Mouse (Mus musculus): ENCODE data around the gene Opcml. TPM values are rescaled to one million over a fixed set of nuclear protein-coding genes. Genes with fewer than 3 reads are reported as not detected.

Opcml gene
- polyA plus RNA-seq, 1 experiment from 2014 or later: 6.1 TPM

- Histone ChIP-seq H3K4me1 (ENCODE audit: control insufficient read depth, insufficient read depth, low read length) (no peaks in the 10 kb centered on the region), H3K27me3 (ENCODE audit: control insufficient read depth, insufficient read depth, low read length) (no peaks in the 10 kb centered on the region), H3K9ac (ENCODE audit: low read length) (no peak overlapping the region), H3K27ac (ENCODE audit: low read length) (no peak overlapping the region), H3K4me2 (ENCODE audit: low read depth, low read length) (no peak overlapping the region), H3K4me3 (ENCODE audit: low read length) (no peak overlapping the region), H3K36me3 (ENCODE audit: control insufficient read depth, insufficient read depth) (no peaks in the 10 kb centered on the region), H3K9me3 (replicated peaks; ENCODE audit: control insufficient read depth, low read length) (no peaks in the 10 kb centered on the region)
- WGBS: 49% methylated on average over 2 of the region's 2 CpGs
- no peak for ATAC-seq (replicated peaks; ENCODE audit: extremely low read depth, insufficient read depth, low FRiP score)
These were observed 1055.5 kb downstream of the Opcml start for GRCm38 (mm10) chr9:28845961-28846570.

GRCm38 (mm10) chr9:28855826-28856225 is 1065.3 kb downstream of the Opcml start:
- Histone ChIP-seq H3K4me2 (ENCODE audit: low read depth, low read length) (no peak overlapping the region), H3K27me3 (ENCODE audit: control insufficient read depth, insufficient read depth, low read length) (no peaks in the 10 kb centered on the region), H3K27ac (ENCODE audit: low read length) (no peak overlapping the region), H3K9ac (ENCODE audit: low read length) (no peak overlapping the region), H3K4me1 (ENCODE audit: control insufficient read depth, insufficient read depth, low read length) (no peaks in the 10 kb centered on the region), H3K4me3 (ENCODE audit: low read length) (no peak overlapping the region), H3K36me3 (ENCODE audit: control insufficient read depth, insufficient read depth) (no peaks in the 10 kb centered on the region), H3K9me3 (replicated peaks; ENCODE audit: control insufficient read depth, low read length) (no peaks in the 10 kb centered on the region)
- WGBS: 62% methylated on average over 7 of the region's 7 CpGs
- ATAC-seq (replicated peaks; ENCODE audit: extremely low read depth, insufficient read depth, low FRiP score): no peak

DNA sequence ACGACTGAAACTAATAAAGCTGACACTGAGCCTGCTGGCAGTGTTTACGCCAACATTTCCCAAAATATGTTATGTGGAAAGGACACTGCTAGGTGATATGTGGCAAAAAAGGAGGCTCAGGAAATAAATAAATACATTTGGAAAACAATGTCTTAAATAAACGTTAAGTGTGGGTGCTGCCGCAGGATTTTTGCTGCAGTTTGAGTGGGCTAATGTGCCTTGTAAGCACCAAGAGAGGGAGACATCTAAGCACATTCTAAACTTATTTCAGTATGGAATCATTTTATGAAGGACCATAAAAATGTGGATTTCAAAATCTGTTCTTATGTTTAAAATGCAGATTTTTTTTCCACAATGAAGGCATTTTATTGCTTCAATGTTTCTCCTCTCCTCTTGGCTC is 1071.4 kb downstream of the Opcml start:
- Histone ChIP-seq H3K4me2 (ENCODE audit: low read depth, low read length) (no peak overlapping the region), H3K4me3 (ENCODE audit: low read length) (no peak overlapping the region), H3K9me3 (replicated peaks; ENCODE audit: control insufficient read depth, low read length) (no peaks in the 10 kb centered on the region), H3K36me3 (ENCODE audit: control insufficient read depth, insufficient read depth) (no peaks in the 10 kb centered on the region), H3K4me1 (ENCODE audit: control insufficient read depth, insufficient read depth, low read length) (no peaks in the 10 kb centered on the region), H3K9ac (ENCODE audit: low read length) (no peak overlapping the region), H3K27ac (ENCODE audit: low read length) (no peak overlapping the region), H3K27me3 (ENCODE audit: control insufficient read depth, insufficient read depth, low read length) (no peaks in the 10 kb centered on the region)
- no peak for ATAC-seq (replicated peaks; ENCODE audit: extremely low read depth, insufficient read depth, low FRiP score)
- WGBS: 78% methylated on average over 4 of the region's 4 CpGs

- Histone ChIP-seq H3K27me3 (ENCODE audit: control insufficient read depth, insufficient read depth, low read length) (no peaks in the 10 kb centered on the region), H3K4me1 (ENCODE audit: control insufficient read depth, insufficient read depth, low read length) (no peaks in the 10 kb centered on the region), H3K36me3 (ENCODE audit: control insufficient read depth, insufficient read depth) (no peaks in the 10 kb centered on the region), H3K4me3 (ENCODE audit: low read length) (no peak overlapping the region), H3K27ac (ENCODE audit: low read length) (no peak overlapping the region), H3K9me3 (replicated peaks; ENCODE audit: control insufficient read depth, low read length) (no peaks in the 10 kb centered on the region), H3K4me2 (ENCODE audit: low read depth, low read length) (no peak overlapping the region), H3K9ac (ENCODE audit: low read length) (no peak overlapping the region)
- ATAC-seq (replicated peaks; ENCODE audit: extremely low read depth, insufficient read depth, low FRiP score): no peak
- WGBS: 80% methylated on average over 3 of the region's 3 CpGs
These were observed 1076.7 kb downstream of the Opcml start for GRCm38 (mm10) chr9:28867256-28867655.

DNA sequence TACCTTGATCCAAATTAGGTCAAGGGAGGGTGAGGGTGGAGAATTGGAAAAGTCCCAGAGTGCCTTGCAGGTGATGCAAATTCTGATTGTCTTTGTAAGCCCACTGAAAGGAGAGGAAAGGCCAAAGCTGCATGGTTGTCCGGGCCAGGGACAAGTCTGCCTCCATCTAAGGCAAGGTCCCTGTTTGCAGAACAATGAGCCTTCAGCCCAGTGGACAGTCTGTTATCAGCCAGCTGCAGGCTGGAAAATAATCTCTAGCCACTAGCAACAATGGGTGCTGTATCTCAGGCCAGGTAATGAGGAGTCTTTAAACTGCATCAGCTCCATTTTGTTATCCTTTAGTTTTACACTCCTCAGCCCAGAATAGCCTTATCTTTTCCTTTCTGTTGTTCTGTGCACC is 1079.9 kb downstream of the Opcml start:
- Histone ChIP-seq H3K4me2 (ENCODE audit: low read depth, low read length) (no peak overlapping the region), H3K36me3 (ENCODE audit: control insufficient read depth, insufficient read depth) (no peaks in the 10 kb centered on the region), H3K9ac (ENCODE audit: low read length) (no peak overlapping the region), H3K4me3 (ENCODE audit: low read length) (no peak overlapping the region), H3K9me3 (replicated peaks; ENCODE audit: control insufficient read depth, low read length) (no peaks in the 10 kb centered on the region), H3K27me3 (ENCODE audit: control insufficient read depth, insufficient read depth, low read length) (no peaks in the 10 kb centered on the region), H3K27ac (ENCODE audit: low read length) (no peak overlapping the region), H3K4me1 (ENCODE audit: control insufficient read depth, insufficient read depth, low read length) (no peaks in the 10 kb centered on the region)
- WGBS: 55% methylated on average over 1 of the region's 1 CpGs
- no peak for ATAC-seq (replicated peaks; ENCODE audit: extremely low read depth, insufficient read depth, low FRiP score)

- Histone ChIP-seq H3K36me3 (ENCODE audit: control insufficient read depth, insufficient read depth) (no peaks in the 10 kb centered on the region), H3K9ac (ENCODE audit: low read length) (no peak overlapping the region), H3K4me2 (ENCODE audit: low read depth, low read length) (no peak overlapping the region), H3K4me3 (ENCODE audit: low read length) (no peak overlapping the region), H3K27ac (ENCODE audit: low read length) (no peak overlapping the region), H3K4me1 (ENCODE audit: control insufficient read depth, insufficient read depth, low read length) (no peaks in the 10 kb centered on the region), H3K27me3 (ENCODE audit: control insufficient read depth, insufficient read depth, low read length) (no peaks in the 10 kb centered on the region), H3K9me3 (replicated peaks; ENCODE audit: control insufficient read depth, low read length) (no peaks in the 10 kb centered on the region)
- WGBS: 62% methylated on average over 1 of the region's 1 CpGs
- ATAC-seq (replicated peaks; ENCODE audit: extremely low read depth, insufficient read depth, low FRiP score): no peak
These were observed 1092.0 kb downstream of the Opcml start for GRCm38 (mm10) chr9:28882566-28882965.

DNA sequence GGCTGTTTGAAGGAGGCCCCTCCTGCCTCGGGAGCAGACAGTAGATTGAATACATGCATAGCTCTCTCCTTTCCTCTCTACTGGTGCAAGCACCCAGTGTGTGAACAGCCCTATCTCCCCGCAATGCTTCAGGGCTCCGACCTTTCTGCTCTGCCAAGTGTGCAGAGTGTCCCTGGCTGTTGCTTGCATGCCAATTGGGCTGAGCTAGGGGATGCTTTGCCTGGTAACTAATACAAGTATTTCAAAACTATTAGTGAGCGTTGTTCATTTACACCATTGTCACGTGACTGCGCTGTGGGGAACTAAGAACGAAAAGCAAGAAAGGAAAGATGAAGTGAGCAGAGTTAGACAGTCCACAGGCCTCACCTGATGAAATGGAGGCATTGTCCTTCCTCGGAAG is 1101.0 kb downstream of the Opcml start:
- 76% methylated on average over 8 of the region's 8 CpGs for WGBS
- ATAC-seq (replicated peaks; ENCODE audit: extremely low read depth, insufficient read depth, low FRiP score): no peak

GRCm38 (mm10) chr9:28903291-28903690 is 1112.7 kb downstream of the Opcml start:
- no peak overlapping the region for H3K9ac ChIP-seq (ENCODE audit: low read length)

More for the DNA sequence above, 1101.0 kb downstream of the Opcml start:
- H3K4me1 ChIP-seq (ENCODE audit: control insufficient read depth, insufficient read depth, low read length): no peaks in the 10 kb centered on the region
- H3K27ac ChIP-seq (ENCODE audit: low read length): no peak overlapping the region
- H3K9me3 ChIP-seq (replicated peaks; ENCODE audit: control insufficient read depth, low read length): no peaks in the 10 kb centered on the region
- no peaks in the 10 kb centered on the region for H3K36me3 ChIP-seq (ENCODE audit: control insufficient read depth, insufficient read depth)
- H3K4me2 ChIP-seq (ENCODE audit: low read depth, low read length): no peak overlapping the region
- no peak overlapping the region for H3K4me3 ChIP-seq (ENCODE audit: low read length)
- H3K9ac ChIP-seq (ENCODE audit: low read length): no peak overlapping the region
- no peaks in the 10 kb centered on the region for H3K27me3 ChIP-seq (ENCODE audit: control insufficient read depth, insufficient read depth, low read length)

GRCm38 (mm10) chr9:28909738-28910137 is 1119.2 kb downstream of the Opcml start:
- H3K4me2 ChIP-seq (ENCODE audit: low read depth, low read length): no peak overlapping the region
- 77% methylated on average over 4 of the region's 4 CpGs for WGBS
- H3K4me1 ChIP-seq (ENCODE audit: control insufficient read depth, insufficient read depth, low read length): no peaks in the 10 kb centered on the region
- no peak overlapping the region for H3K9ac ChIP-seq (ENCODE audit: low read length)
- H3K27me3 ChIP-seq (ENCODE audit: control insufficient read depth, insufficient read depth, low read length): no peaks in the 10 kb centered on the region
- H3K27ac ChIP-seq (ENCODE audit: low read length): no peak overlapping the region
- H3K4me3 ChIP-seq (ENCODE audit: low read length): no peak overlapping the region
- H3K36me3 ChIP-seq (ENCODE audit: control insufficient read depth, insufficient read depth): no peaks in the 10 kb centered on the region
- no peaks in the 10 kb centered on the region for H3K9me3 ChIP-seq (replicated peaks; ENCODE audit: control insufficient read depth, low read length)
- ATAC-seq (replicated peaks; ENCODE audit: extremely low read depth, insufficient read depth, low FRiP score): no peak

More at GRCm38 (mm10) chr9:28903291-28903690, 1112.7 kb downstream of the Opcml start:
- no peaks in the 10 kb centered on the region for H3K27me3 ChIP-seq (ENCODE audit: control insufficient read depth, insufficient read depth, low read length)
- no peak overlapping the region for H3K4me3 ChIP-seq (ENCODE audit: low read length)
- no peaks in the 10 kb centered on the region for H3K9me3 ChIP-seq (replicated peaks; ENCODE audit: control insufficient read depth, low read length)
- no peaks in the 10 kb centered on the region for H3K36me3 ChIP-seq (ENCODE audit: control insufficient read depth, insufficient read depth)
- H3K4me1 ChIP-seq (ENCODE audit: control insufficient read depth, insufficient read depth, low read length): no peaks in the 10 kb centered on the region
- H3K4me2 ChIP-seq (ENCODE audit: low read depth, low read length): no peak overlapping the region
- H3K27ac ChIP-seq (ENCODE audit: low read length): no peak overlapping the region
- no peak for ATAC-seq (replicated peaks; ENCODE audit: extremely low read depth, insufficient read depth, low FRiP score)
- 74% methylated on average over 1 of the region's 1 CpGs for WGBS

Measured in heart, embryonic 16.5 days (tissue).